Mouse (Mus musculus): Measurements from ENCODE around the gene Ckb. TPM values are rescaled to one million over a fixed set of nuclear protein-coding genes. Genes with fewer than 3 reads are reported as not detected.

The Ckb gene
- polyA plus RNA-seq, 1 experiment: 13.2 TPM

DNA sequence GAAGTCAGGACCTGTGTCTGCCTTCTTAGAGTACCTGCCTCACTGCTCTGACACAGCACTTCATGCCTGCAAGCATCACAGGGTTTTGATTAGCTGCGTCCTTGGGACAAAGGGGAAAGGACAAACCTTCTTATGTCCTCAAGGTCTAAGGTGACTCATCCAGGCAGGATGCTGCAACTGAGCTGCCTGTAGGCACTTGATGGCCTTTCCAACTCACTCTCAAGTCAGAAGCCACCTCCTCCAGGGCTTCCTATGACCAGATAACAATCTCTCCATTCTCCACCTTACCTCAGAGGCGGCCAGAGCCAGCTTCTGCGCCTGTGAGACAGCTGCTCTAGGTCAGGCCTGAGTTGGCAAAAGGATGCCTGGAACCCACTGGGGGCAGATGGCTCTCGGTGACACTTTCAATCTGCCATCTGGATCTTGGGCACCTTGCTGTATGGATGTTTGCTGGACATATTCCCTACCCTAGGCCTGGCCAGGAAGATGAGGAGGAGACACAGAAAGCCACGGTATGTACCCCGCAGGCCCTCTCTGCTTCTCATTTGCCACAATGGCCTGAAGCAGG is 26.3 kb upstream of the Ckb start:
- no peaks in the 10 kb centered on the region for H3K27me3 ChIP-seq (ENCODE audit: control insufficient read depth, insufficient read depth, low read length)
- peaks cover 19% of the 10 kb centered on the region for H3K4me1 ChIP-seq (ENCODE audit: control insufficient read depth, insufficient read depth, low read length)
- H3K36me3 ChIP-seq (ENCODE audit: control insufficient read depth, insufficient read depth, low read length): no peaks in the 10 kb centered on the region
- no peak overlapping the region for H3K27ac ChIP-seq (ENCODE audit: control insufficient read depth, insufficient read depth, low read depth, low read length)
- no peak overlapping the region for H3K4me3 ChIP-seq (ENCODE audit: control insufficient read depth, low read depth, low read length)
- TF ChIP-seq CTCF (IDR thresholded peaks at IDR 0.05; ENCODE audit: control insufficient read depth, insufficient read depth, insufficient replicate concordance, low read depth, low read length) (no peak), POLR2A (IDR thresholded peaks at IDR 0.05; ENCODE audit: control insufficient read depth, low read depth, low read length) (no peak)

GRCm38 (mm10) chr12:111697708-111698107 is 25.6 kb upstream of the Ckb start:
- TF ChIP-seq POLR2A (IDR thresholded peaks at IDR 0.05; ENCODE audit: control insufficient read depth, low read depth, low read length) (no peak), CTCF (IDR thresholded peaks at IDR 0.05; ENCODE audit: control insufficient read depth, insufficient read depth, insufficient replicate concordance, low read depth, low read length) (no peak)
- Histone ChIP-seq H3K27ac (ENCODE audit: control insufficient read depth, insufficient read depth, low read depth, low read length) (no peak overlapping the region), H3K27me3 (ENCODE audit: control insufficient read depth, insufficient read depth, low read length) (no peaks in the 10 kb centered on the region), H3K4me3 (ENCODE audit: control insufficient read depth, low read depth, low read length) (no peak overlapping the region), H3K36me3 (ENCODE audit: control insufficient read depth, insufficient read depth, low read length) (no peaks in the 10 kb centered on the region), H3K4me1 (ENCODE audit: control insufficient read depth, insufficient read depth, low read length) (peaks cover 21% of the 10 kb centered on the region)

DNA sequence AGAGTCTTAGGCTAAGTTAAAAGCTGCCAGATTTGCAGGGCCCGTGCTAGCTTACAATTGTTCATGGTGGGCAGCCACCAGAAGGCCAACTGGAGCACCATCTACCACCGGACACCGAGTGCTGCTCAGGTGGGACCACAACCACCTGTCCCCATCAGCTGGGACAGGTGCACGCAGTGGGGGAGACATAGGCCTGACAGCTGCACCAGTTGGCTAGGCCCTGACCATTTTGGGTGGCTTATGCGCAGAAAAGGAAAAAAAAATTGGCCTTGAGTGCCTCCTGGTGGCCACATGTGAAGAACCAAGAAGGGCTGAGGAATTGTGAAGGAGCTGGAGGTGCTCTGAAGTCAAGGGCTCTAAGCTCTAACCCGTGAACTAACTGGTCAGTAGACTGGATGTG is 24.1 kb upstream of the Ckb start:
- no peaks in the 10 kb centered on the region for H3K36me3 ChIP-seq (ENCODE audit: control insufficient read depth, insufficient read depth, low read length)
- peaks cover 21% of the 10 kb centered on the region for H3K4me1 ChIP-seq (ENCODE audit: control insufficient read depth, insufficient read depth, low read length)
- no peaks in the 10 kb centered on the region for H3K27me3 ChIP-seq (ENCODE audit: control insufficient read depth, insufficient read depth, low read length)
- no peak overlapping the region for H3K27ac ChIP-seq (ENCODE audit: control insufficient read depth, insufficient read depth, low read depth, low read length)
- no peak overlapping the region for H3K4me3 ChIP-seq (ENCODE audit: control insufficient read depth, low read depth, low read length)
- TF ChIP-seq CTCF (IDR thresholded peaks at IDR 0.05; ENCODE audit: control insufficient read depth, insufficient read depth, insufficient replicate concordance, low read depth, low read length) (0 out of 2 replicates have a peak, but pooled peaks have one; percentile 34), POLR2A (IDR thresholded peaks at IDR 0.05; ENCODE audit: control insufficient read depth, low read depth, low read length) (no peak)

GRCm38 (mm10) chr12:111694880-111695804 is 23.0 kb upstream of the Ckb start:
- H3K27me3 ChIP-seq (ENCODE audit: control insufficient read depth, insufficient read depth, low read length): no peaks in the 10 kb centered on the region
- no peak overlapping the region for H3K27ac ChIP-seq (ENCODE audit: control insufficient read depth, insufficient read depth, low read depth, low read length)
- peaks cover 21% of the 10 kb centered on the region for H3K4me1 ChIP-seq (ENCODE audit: control insufficient read depth, insufficient read depth, low read length)
- H3K36me3 ChIP-seq (ENCODE audit: control insufficient read depth, insufficient read depth, low read length): no peaks in the 10 kb centered on the region
- H3K4me3 ChIP-seq (ENCODE audit: control insufficient read depth, low read depth, low read length): no peak overlapping the region
- TF ChIP-seq CTCF (IDR thresholded peaks at IDR 0.05; ENCODE audit: control insufficient read depth, insufficient read depth, insufficient replicate concordance, low read depth, low read length): no peak
- TF ChIP-seq POLR2A (IDR thresholded peaks at IDR 0.05; ENCODE audit: control insufficient read depth, low read depth, low read length): no peak

DNA sequence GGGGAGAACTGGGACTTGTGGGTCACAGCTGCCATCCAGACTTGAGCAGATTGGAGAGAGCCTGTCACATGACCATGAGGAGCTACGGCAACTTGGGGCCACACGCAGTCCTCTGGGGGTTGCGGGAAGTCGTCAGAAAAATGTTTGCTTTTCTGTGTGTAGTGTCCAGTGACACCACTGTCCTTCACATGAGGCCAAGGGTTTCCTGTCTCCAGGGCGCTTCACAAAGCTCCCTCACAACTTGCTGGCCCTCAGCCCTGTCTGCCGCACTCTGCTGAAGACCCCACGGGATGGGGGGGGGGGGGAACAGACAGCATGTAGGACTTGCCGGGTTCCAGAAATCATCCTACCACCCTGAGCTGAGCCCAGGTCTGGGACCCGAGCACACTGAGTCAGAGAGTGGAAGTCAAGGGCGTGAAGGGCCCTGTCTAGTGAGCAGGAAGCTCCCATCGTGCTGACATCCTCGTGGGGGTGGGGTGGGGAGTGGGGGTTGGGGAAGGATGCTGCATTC is 22.2 kb upstream of the Ckb start:
- TF ChIP-seq POLR2A (IDR thresholded peaks at IDR 0.05; ENCODE audit: control insufficient read depth, low read depth, low read length) (no peak), CTCF (IDR thresholded peaks at IDR 0.05; ENCODE audit: control insufficient read depth, insufficient read depth, insufficient replicate concordance, low read depth, low read length) (no peak)
- H3K4me1 ChIP-seq (ENCODE audit: control insufficient read depth, insufficient read depth, low read length): peaks cover 21% of the 10 kb centered on the region
- H3K4me3 ChIP-seq (ENCODE audit: control insufficient read depth, low read depth, low read length): no peak overlapping the region
- H3K27me3 ChIP-seq (ENCODE audit: control insufficient read depth, insufficient read depth, low read length): no peaks in the 10 kb centered on the region
- H3K36me3 ChIP-seq (ENCODE audit: control insufficient read depth, insufficient read depth, low read length): no peaks in the 10 kb centered on the region
- H3K27ac ChIP-seq (ENCODE audit: control insufficient read depth, insufficient read depth, low read depth, low read length): no peak overlapping the region

DNA sequence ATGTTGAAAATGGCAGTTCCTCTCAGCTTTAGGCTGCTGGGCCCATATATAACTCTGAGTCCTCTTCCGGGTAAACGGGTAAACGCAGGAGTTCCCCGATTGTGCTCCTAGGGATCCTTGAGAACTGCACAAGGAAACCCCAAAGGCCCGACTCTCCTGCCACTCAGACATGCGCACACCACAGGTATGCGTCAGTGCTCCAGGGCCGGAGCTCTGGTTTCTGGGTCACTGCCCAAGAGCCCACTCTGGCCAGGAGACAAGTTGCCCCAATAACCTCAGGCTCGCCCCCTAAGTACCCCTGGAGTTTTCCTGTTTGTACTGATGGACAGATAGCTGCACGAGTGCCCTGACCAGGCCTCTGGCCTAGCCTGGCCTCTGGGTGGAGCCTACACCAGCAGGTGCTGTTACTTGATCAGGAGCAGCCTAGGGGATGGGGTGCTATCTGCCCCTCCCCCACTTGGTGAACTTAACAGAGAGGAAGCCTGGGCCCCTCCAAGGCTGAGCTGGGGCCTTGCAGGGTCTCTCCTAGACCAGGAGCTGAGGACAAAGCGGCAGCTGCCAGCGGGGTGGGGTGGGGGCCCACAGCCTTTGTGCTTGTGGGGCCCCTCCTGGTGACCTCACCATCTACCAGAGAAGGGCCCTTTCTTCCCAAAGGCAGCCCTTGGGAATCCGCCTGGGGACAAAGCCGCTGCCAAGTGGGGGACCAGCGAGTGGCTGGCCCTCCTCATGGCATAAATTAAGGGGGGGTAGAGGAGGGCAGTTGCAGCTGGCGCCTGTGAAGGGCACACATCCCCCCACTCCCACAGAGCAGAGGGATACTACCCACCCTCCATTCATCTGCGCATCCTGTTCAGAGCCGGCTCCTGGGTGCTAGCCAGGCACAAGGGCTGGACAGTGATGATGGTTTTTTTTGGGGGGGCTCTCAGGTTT is 21.5 kb upstream of the Ckb start:
- Histone ChIP-seq H3K36me3 (ENCODE audit: control insufficient read depth, insufficient read depth, low read length) (no peaks in the 10 kb centered on the region), H3K4me1 (ENCODE audit: control insufficient read depth, insufficient read depth, low read length) (peaks cover 21% of the 10 kb centered on the region), H3K4me3 (ENCODE audit: control insufficient read depth, low read depth, low read length) (no peak overlapping the region), H3K27me3 (ENCODE audit: control insufficient read depth, insufficient read depth, low read length) (no peaks in the 10 kb centered on the region), H3K27ac (ENCODE audit: control insufficient read depth, insufficient read depth, low read depth, low read length) (no peak overlapping the region)
- TF ChIP-seq POLR2A (IDR thresholded peaks at IDR 0.05; ENCODE audit: control insufficient read depth, low read depth, low read length) (no peak), CTCF (IDR thresholded peaks at IDR 0.05; ENCODE audit: control insufficient read depth, insufficient read depth, insufficient replicate concordance, low read depth, low read length) (no peak)

Data from testis, adult 2 months (tissue).